Mouse (Mus musculus): ENCODE measurements around the gene Lbhd2. TPM values are rescaled to one million over a fixed set of nuclear protein-coding genes. Genes with fewer than 3 reads are reported as not detected.
A peak's percentile ranks its signal among the peaks of the same experiment; 100 is the strongest.

Lbhd2 gene
- polyA plus RNA-seq, 1 experiment from 2014 or later, result 14.3 TPM

GRCm38 (mm10) chr12:111377376-111377973, 29.1 kb upstream of the Lbhd2 start, which contains the start of gene Cdc42bpb:
Gene Cdc42bpb, minus strand, starts transcription at chr12:111377718.
- no peaks in the 10 kb centered on the region for H3K27me3 ChIP-seq (ENCODE audit: insufficient read depth, low read length)
- peak within 1 kb of the TSS; percentile 88 for H3K4me2 ChIP-seq (ENCODE audit: low read length)
- peaks cover 10% of the 10 kb centered on the region; the same call in 1 of the 2 replicates for H3K4me1 ChIP-seq (replicated peaks; ENCODE audit: insufficient read depth, low read length)
- WGBS, result under 1% methylated on average over 81 of the region's 94 CpGs
- DNase-seq (ENCODE audit: low spot score) (peak; percentile 96), ATAC-seq (replicated peaks; ENCODE audit: low FRiP score, low read depth) (peak; percentile 93)
- TF ChIP-seq CTCF (IDR thresholded peaks at IDR 0.05; ENCODE audit: low read depth), result no peak
- H3K4me3 ChIP-seq (replicated peaks; ENCODE audit: low read depth, low read length), result peak within 1 kb of the TSS; percentile 89
- H3K9ac ChIP-seq (ENCODE audit: low read depth, low read length), result peak within 1 kb of the TSS; percentile 90
- H3K9me3 ChIP-seq (replicated peaks; ENCODE audit: low read length), result no peaks in the 10 kb centered on the region
- peak within 1 kb of the TSS; percentile 96 for H3K27ac ChIP-seq
- H3K36me3 ChIP-seq (ENCODE audit: insufficient read depth, low read length), result no peaks in the 10 kb centered on the region

GRCm38 (mm10) chr12:111377986-111378490, 28.6 kb upstream of the Lbhd2 start:
- Histone ChIP-seq H3K4me1 (replicated peaks; ENCODE audit: insufficient read depth, low read length) (peaks cover 10% of the 10 kb centered on the region; the same call in 1 of the 2 replicates), H3K9me3 (replicated peaks; ENCODE audit: low read length) (no peaks in the 10 kb centered on the region), H3K27me3 (ENCODE audit: insufficient read depth, low read length) (no peaks in the 10 kb centered on the region), H3K9ac (ENCODE audit: low read depth, low read length) (peak overlapping the region; percentile 90), H3K4me3 (replicated peaks; ENCODE audit: low read depth, low read length) (peak overlapping the region; percentile 89), H3K27ac (peak overlapping the region; percentile 96), H3K36me3 (ENCODE audit: insufficient read depth, low read length) (no peaks in the 10 kb centered on the region), H3K4me2 (ENCODE audit: low read length) (peak overlapping the region; percentile 88)
- TF ChIP-seq CTCF (IDR thresholded peaks at IDR 0.05; ENCODE audit: low read depth), result no peak
- under 1% methylated on average over 32 of the region's 32 CpGs for WGBS
- ATAC-seq (replicated peaks; ENCODE audit: low FRiP score, low read depth), result no peak
- DNase-seq (ENCODE audit: low spot score), result peak; percentile 61

- DNase-seq (ENCODE audit: low spot score), result no peak
- Histone ChIP-seq H3K9me3 (replicated peaks; ENCODE audit: low read length) (no peaks in the 10 kb centered on the region), H3K9ac (ENCODE audit: low read depth, low read length) (no peak overlapping the region), H3K36me3 (ENCODE audit: insufficient read depth, low read length) (no peaks in the 10 kb centered on the region), H3K4me2 (ENCODE audit: low read length) (peak overlapping the region; percentile 88), H3K4me3 (replicated peaks; ENCODE audit: low read depth, low read length) (no peak overlapping the region; the same call in 1 of the 2 replicates), H3K27ac (no peak overlapping the region), H3K4me1 (replicated peaks; ENCODE audit: insufficient read depth, low read length) (peaks cover 10% of the 10 kb centered on the region; the same call in 1 of the 2 replicates), H3K27me3 (ENCODE audit: insufficient read depth, low read length) (no peaks in the 10 kb centered on the region)
- WGBS, result 76% methylated on average over 12 of the region's 12 CpGs
- ATAC-seq (replicated peaks; ENCODE audit: low FRiP score, low read depth), result no peak
- no peak for TF ChIP-seq CTCF (IDR thresholded peaks at IDR 0.05; ENCODE audit: low read depth)
Measured at GRCm38 (mm10) chr12:111378812-111379211, 27.8 kb upstream of the Lbhd2 start.

GRCm38 (mm10) chr12:111385883-111386641, 20.5 kb upstream of the Lbhd2 start:
- no peak for TF ChIP-seq CTCF (IDR thresholded peaks at IDR 0.05; ENCODE audit: low read depth)
- Histone ChIP-seq H3K27ac (peak overlapping the region; percentile 73), H3K9ac (ENCODE audit: low read depth, low read length) (no peak overlapping the region), H3K4me1 (replicated peaks; ENCODE audit: insufficient read depth, low read length) (peaks cover 6% of the 10 kb centered on the region), H3K4me3 (replicated peaks; ENCODE audit: low read depth, low read length) (no peak overlapping the region), H3K36me3 (ENCODE audit: insufficient read depth, low read length) (no peaks in the 10 kb centered on the region), H3K9me3 (replicated peaks; ENCODE audit: low read length) (no peaks in the 10 kb centered on the region), H3K27me3 (ENCODE audit: insufficient read depth, low read length) (no peaks in the 10 kb centered on the region), H3K4me2 (ENCODE audit: low read length) (no peak overlapping the region)
- no peak for DNase-seq (ENCODE audit: low spot score)
- peak; percentile 33 for ATAC-seq (replicated peaks; ENCODE audit: low FRiP score, low read depth)
- 74% methylated on average over 13 of the region's 13 CpGs for WGBS

GRCm38 (mm10) chr12:111386642-111387120, 19.9 kb upstream of the Lbhd2 start:
- Histone ChIP-seq H3K27me3 (ENCODE audit: insufficient read depth, low read length) (no peaks in the 10 kb centered on the region), H3K9ac (ENCODE audit: low read depth, low read length) (no peak overlapping the region), H3K36me3 (ENCODE audit: insufficient read depth, low read length) (no peaks in the 10 kb centered on the region), H3K27ac (peak overlapping the region; percentile 73), H3K9me3 (replicated peaks; ENCODE audit: low read length) (no peaks in the 10 kb centered on the region), H3K4me2 (ENCODE audit: low read length) (no peak overlapping the region), H3K4me3 (replicated peaks; ENCODE audit: low read depth, low read length) (no peak overlapping the region), H3K4me1 (replicated peaks; ENCODE audit: insufficient read depth, low read length) (peaks cover 6% of the 10 kb centered on the region)
- peak; percentile 81 for DNase-seq (ENCODE audit: low spot score)
- peak; percentile 91 for ATAC-seq (replicated peaks; ENCODE audit: low FRiP score, low read depth)
- 32% methylated on average over 8 of the region's 8 CpGs for WGBS
- TF ChIP-seq CTCF (IDR thresholded peaks at IDR 0.05; ENCODE audit: low read depth), result no peak

GRCm38 (mm10) chr12:111387146-111387545, 19.5 kb upstream of the Lbhd2 start:
- 79% methylated on average over 4 of the region's 4 CpGs for WGBS
- Histone ChIP-seq H3K4me2 (ENCODE audit: low read length) (no peak overlapping the region), H3K4me1 (replicated peaks; ENCODE audit: insufficient read depth, low read length) (peaks cover 6% of the 10 kb centered on the region), H3K36me3 (ENCODE audit: insufficient read depth, low read length) (no peaks in the 10 kb centered on the region), H3K27me3 (ENCODE audit: insufficient read depth, low read length) (no peaks in the 10 kb centered on the region), H3K9me3 (replicated peaks; ENCODE audit: low read length) (no peaks in the 10 kb centered on the region), H3K4me3 (replicated peaks; ENCODE audit: low read depth, low read length) (no peak overlapping the region), H3K9ac (ENCODE audit: low read depth, low read length) (no peak overlapping the region), H3K27ac (peak overlapping the region; percentile 73; the same call in 1 of the 2 replicates)
- no peak for TF ChIP-seq CTCF (IDR thresholded peaks at IDR 0.05; ENCODE audit: low read depth)
- ATAC-seq (replicated peaks; ENCODE audit: low FRiP score, low read depth) (no peak), DNase-seq (ENCODE audit: low spot score) (no peak)

Measured in kidney, postnatal 0 days (tissue).